Comparison of ENCODE assay signal across 8 mouse cellular contexts in the genomic region with DNA sequence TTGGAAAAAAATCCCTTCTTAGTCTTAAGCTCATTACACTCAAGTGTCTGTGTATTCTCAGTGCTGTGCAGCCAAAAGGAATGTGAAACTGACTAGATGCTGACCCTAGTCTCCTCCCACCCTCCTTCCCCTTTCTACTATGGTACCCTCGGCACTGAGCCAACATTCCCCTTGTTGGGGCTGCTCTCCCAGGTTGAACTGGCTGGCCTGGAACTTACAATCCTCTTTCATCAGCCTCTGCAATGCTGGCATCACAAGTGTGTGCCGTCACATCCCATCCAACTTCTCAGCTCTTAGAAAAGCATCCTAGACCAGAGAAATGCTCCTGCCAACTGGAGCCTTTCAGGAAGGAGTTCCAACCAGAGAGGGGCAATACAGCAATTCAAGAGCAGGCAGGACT. TPM values are rescaled to one million over a fixed set of nuclear protein-coding genes. Genes with fewer than 3 reads are reported as not detected.
DNase-seq lines count a peak whose midpoint lies in the region; ATAC-seq lines count a peak whose summit lies in the region.

No protein-coding gene starts in this region.

- no peaks in the 10 kb centered on the region for H3K27me3 ChIP-seq in forebrain, embryonic 12.5 days
- no peaks in the 10 kb centered on the region for H3K27me3 ChIP-seq in forebrain, embryonic 11.5 days (ENCODE audit: control insufficient read depth, insufficient read depth, low read length)
- H3K27me3 ChIP-seq in neural tube, embryonic 13.5 days, result no peaks in the 10 kb centered on the region
- no peaks in the 10 kb centered on the region for H3K27me3 ChIP-seq in heart, embryonic 11.5 days (ENCODE audit: control insufficient read depth, insufficient read depth, low read length)
- H3K27me3 ChIP-seq in lung, embryonic 15.5 days, result no peaks in the 10 kb centered on the region

- peaks cover 16% of the 10 kb centered on the region for H3K4me1 ChIP-seq in forebrain, embryonic 12.5 days
- no peaks in the 10 kb centered on the region for H3K4me1 ChIP-seq in forebrain, embryonic 11.5 days (replicated peaks; ENCODE audit: control insufficient read depth, insufficient read depth, low read length)
- peaks cover 37% of the 10 kb centered on the region for H3K4me1 ChIP-seq in neural tube, embryonic 13.5 days (replicated peaks)
- peaks cover 38% of the 10 kb centered on the region for H3K4me1 ChIP-seq in heart, embryonic 11.5 days (ENCODE audit: control insufficient read depth, insufficient read depth, low read length)
- H3K4me1 ChIP-seq in lung, embryonic 15.5 days, result peaks cover 18% of the 10 kb centered on the region

- no peaks in the 10 kb centered on the region for H3K9me3 ChIP-seq in forebrain, embryonic 12.5 days
- H3K9me3 ChIP-seq in forebrain, embryonic 11.5 days (ENCODE audit: control insufficient read depth, low read length), result no peaks in the 10 kb centered on the region
- H3K9me3 ChIP-seq in neural tube, embryonic 13.5 days, result no peaks in the 10 kb centered on the region
- H3K9me3 ChIP-seq in heart, embryonic 11.5 days (replicated peaks; ENCODE audit: control insufficient read depth, low read length), result no peaks in the 10 kb centered on the region
- H3K9me3 ChIP-seq in lung, embryonic 15.5 days, result no peaks in the 10 kb centered on the region

- no peak overlapping the region for H3K4me2 ChIP-seq in forebrain, embryonic 12.5 days
- H3K4me2 ChIP-seq in forebrain, embryonic 11.5 days (ENCODE audit: low read depth, low read length, severe bottlenecking), result no peak overlapping the region
- no peak overlapping the region for H3K4me2 ChIP-seq in neural tube, embryonic 13.5 days
- H3K4me2 ChIP-seq in heart, embryonic 11.5 days, result no peak overlapping the region; the same call in 1 of the 2 replicates
- no peak overlapping the region for H3K4me2 ChIP-seq in lung, embryonic 15.5 days

- 79% methylated on average over 2 of the region's 2 CpGs for WGBS in forebrain, embryonic 12.5 days
- 75% methylated on average over 2 of the region's 2 CpGs for WGBS in forebrain, embryonic 11.5 days
- WGBS in neural tube, embryonic 13.5 days, result 75% methylated on average over 2 of the region's 2 CpGs
- WGBS in heart, embryonic 11.5 days (ENCODE audit: insufficient replicate concordance), result 35% methylated on average over 2 of the region's 2 CpGs
- WGBS in lung, embryonic 15.5 days, result 15% methylated on average over 2 of the region's 2 CpGs

- no peak overlapping the region for H3K4me3 ChIP-seq in forebrain, embryonic 12.5 days (replicated peaks)
- H3K4me3 ChIP-seq in forebrain, embryonic 11.5 days (ENCODE audit: low read depth, low read length), result no peak overlapping the region
- H3K4me3 ChIP-seq in neural tube, embryonic 13.5 days, result no peak overlapping the region
- H3K4me3 ChIP-seq in heart, embryonic 11.5 days (ENCODE audit: low read depth, low read length), result no peak overlapping the region
- no peak overlapping the region for H3K4me3 ChIP-seq in lung, embryonic 15.5 days

- H3K9ac ChIP-seq in forebrain, embryonic 12.5 days, result no peak overlapping the region
- H3K9ac ChIP-seq in forebrain, embryonic 11.5 days (ENCODE audit: low read length), result no peak overlapping the region
- no peak overlapping the region for H3K9ac ChIP-seq in neural tube, embryonic 13.5 days
- H3K9ac ChIP-seq in heart, embryonic 11.5 days (ENCODE audit: low read depth, low read length), result no peak overlapping the region
- H3K9ac ChIP-seq in lung, embryonic 15.5 days, result no peak overlapping the region

- ATAC-seq in forebrain, embryonic 12.5 days (ENCODE audit: low FRiP score), result 0 out of 2 replicates have a peak, but pooled peaks have one; percentile 30
- ATAC-seq in forebrain, embryonic 11.5 days (replicated peaks; ENCODE audit: low FRiP score), result no peak
- ATAC-seq in neural tube, embryonic 13.5 days (ENCODE audit: low read depth), result 0 out of 2 replicates have a peak, but pooled peaks have one; percentile 27
- peak; percentile 73 for ATAC-seq in heart, embryonic 11.5 days (replicated peaks; ENCODE audit: insufficient number of reproducible peaks, low FRiP score, low TSS enrichment)
- ATAC-seq in lung, embryonic 15.5 days (ENCODE audit: borderline replicate concordance, extremely low read depth, low FRiP score, low TSS enrichment), result peak; percentile 76; the same call in 1 of the 2 replicates

- H3K36me3 ChIP-seq in forebrain, embryonic 12.5 days (replicated peaks), result no peaks in the 10 kb centered on the region
- no peaks in the 10 kb centered on the region; the same call in 1 of the 2 replicates for H3K36me3 ChIP-seq in forebrain, embryonic 11.5 days (ENCODE audit: control insufficient read depth, insufficient read depth, low read length)
- H3K36me3 ChIP-seq in neural tube, embryonic 13.5 days, result no peaks in the 10 kb centered on the region
- H3K36me3 ChIP-seq in heart, embryonic 11.5 days (ENCODE audit: control insufficient read depth, insufficient read depth, low read length), result no peaks in the 10 kb centered on the region
- no peaks in the 10 kb centered on the region for H3K36me3 ChIP-seq in lung, embryonic 15.5 days

- no peak overlapping the region for H3K27ac ChIP-seq in forebrain, embryonic 12.5 days
- no peak overlapping the region for H3K27ac ChIP-seq in forebrain, embryonic 11.5 days (ENCODE audit: low read depth, low read length)
- 0 out of 2 replicates have a peak overlapping the region, but pooled peaks have one; percentile 38 for H3K27ac ChIP-seq in neural tube, embryonic 13.5 days (replicated peaks)
- H3K27ac ChIP-seq in heart, embryonic 11.5 days (ENCODE audit: low read depth, low read length), result peak overlapping the region; percentile 12; the same call in 1 of the 2 replicates
- 0 out of 2 replicates have a peak overlapping the region, but pooled peaks have one; percentile 30 for H3K27ac ChIP-seq in lung, embryonic 15.5 days

- DNase-seq in forebrain, embryonic 11.5 days (ENCODE audit: low spot score), result no peak
- DNase-seq in neural tube, embryonic 10.5 days (ENCODE audit: extremely low spot score, low spot score), result no peak
- DNase-seq in thymus, postnatal 4 days, result no peak
- no peak for DNase-seq in adrenal gland, postnatal 10 days

RNA-seq across cellular contexts. Expression of a gene that starts 11.9 kb away (rescaled TPM):
- 12.4 and 12.7 TPM in 2 replicates for polyA plus RNA-seq in forebrain, embryonic 12.5 days (2016; fragmentation: Nextera tagmentation; extraction: Ambion mirVana)
- polyA plus RNA-seq in forebrain, embryonic 11.5 days (2014; fragmentation: Nextera tagmentation; extraction: Ambion mirVana), result 11.3 and 12.3 TPM in 2 replicates
- 9.3 and 10.2 TPM in 2 replicates for polyA plus RNA-seq in neural tube, embryonic 13.5 days (2015; fragmentation: Nextera tagmentation; extraction: Ambion mirVana)
- polyA plus RNA-seq in heart, embryonic 11.5 days (2014; fragmentation: Nextera tagmentation; extraction: Ambion mirVana), result 7.2 and 9.6 TPM in 2 replicates
- polyA plus RNA-seq in lung, embryonic 15.5 days (2015; fragmentation: Nextera tagmentation; extraction: Ambion mirVana), result 8.1 and 8.8 TPM in 2 replicates
- total RNA-seq in adrenal gland, postnatal 10 days (2021), result 10 to 100 TPM; 24.2 to 30.1 TPM

Comparison
In these comparisons a context has a peak if more than half of its experiments do, and no peak if none do; other contexts are left out.
1. H3K27ac ChIP-seq: peak in neural tube, embryonic 13.5 days (single experiment), heart, embryonic 11.5 days (single experiment) and lung, embryonic 15.5 days (single experiment); none in forebrain, embryonic 12.5 days (single experiment) and forebrain, embryonic 11.5 days (single experiment).